Mouse (Mus musculus) urinary bladder, postnatal 36 days (tissue): ENCODE data around the gene Slc3a1.

ENCODE experiments used
- DNase-seq, 2 experiments: peaks; one replicate each; pipeline ENCODE4 v3.0.0; 2022; ENCODE audit warnings: low spot score in 2 of 2, mixed read lengths in 1 of 2

Slc3a1 gene

DNA sequence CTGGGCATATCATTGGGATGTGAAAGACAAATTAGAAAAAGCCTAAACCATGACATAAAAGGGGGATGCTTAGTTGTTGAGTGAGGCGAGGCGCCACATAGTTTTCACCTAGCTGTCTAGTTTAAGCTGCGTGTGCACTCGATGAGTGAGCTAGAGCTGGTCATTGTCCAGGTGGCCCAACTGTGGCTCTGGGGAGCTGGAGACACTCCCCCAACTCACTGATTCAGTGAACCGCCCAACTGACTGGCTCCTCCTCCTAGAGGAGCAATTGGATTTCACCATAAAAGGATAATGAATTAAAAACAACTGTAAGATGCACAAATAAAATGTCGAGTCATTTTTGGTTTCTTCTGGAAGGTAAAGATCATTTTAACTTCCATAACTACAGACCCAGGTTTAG is 60.8 kb downstream of the Slc3a1 start:
- no peak for DNase-seq

DNA sequence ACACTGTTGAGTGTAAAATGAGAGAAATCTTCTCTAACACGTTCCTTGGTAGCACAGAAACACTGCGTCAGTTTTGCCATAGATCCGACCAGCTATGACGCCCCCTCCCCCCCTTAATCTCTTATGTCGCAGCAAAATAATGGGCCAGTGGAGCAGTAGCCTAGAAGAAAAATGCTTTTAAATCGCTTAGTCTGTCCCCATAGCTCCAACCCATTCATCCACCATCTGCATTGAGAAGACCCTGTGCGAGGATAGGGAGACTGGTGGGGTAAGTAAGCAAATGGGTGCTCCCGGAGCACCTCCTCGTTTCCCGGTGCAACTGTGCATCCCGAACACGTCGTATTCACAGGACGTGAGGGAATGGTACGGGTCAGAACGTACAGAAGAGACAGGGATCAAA is 61.4 kb downstream of the Slc3a1 start:
- no peak for DNase-seq

DNA sequence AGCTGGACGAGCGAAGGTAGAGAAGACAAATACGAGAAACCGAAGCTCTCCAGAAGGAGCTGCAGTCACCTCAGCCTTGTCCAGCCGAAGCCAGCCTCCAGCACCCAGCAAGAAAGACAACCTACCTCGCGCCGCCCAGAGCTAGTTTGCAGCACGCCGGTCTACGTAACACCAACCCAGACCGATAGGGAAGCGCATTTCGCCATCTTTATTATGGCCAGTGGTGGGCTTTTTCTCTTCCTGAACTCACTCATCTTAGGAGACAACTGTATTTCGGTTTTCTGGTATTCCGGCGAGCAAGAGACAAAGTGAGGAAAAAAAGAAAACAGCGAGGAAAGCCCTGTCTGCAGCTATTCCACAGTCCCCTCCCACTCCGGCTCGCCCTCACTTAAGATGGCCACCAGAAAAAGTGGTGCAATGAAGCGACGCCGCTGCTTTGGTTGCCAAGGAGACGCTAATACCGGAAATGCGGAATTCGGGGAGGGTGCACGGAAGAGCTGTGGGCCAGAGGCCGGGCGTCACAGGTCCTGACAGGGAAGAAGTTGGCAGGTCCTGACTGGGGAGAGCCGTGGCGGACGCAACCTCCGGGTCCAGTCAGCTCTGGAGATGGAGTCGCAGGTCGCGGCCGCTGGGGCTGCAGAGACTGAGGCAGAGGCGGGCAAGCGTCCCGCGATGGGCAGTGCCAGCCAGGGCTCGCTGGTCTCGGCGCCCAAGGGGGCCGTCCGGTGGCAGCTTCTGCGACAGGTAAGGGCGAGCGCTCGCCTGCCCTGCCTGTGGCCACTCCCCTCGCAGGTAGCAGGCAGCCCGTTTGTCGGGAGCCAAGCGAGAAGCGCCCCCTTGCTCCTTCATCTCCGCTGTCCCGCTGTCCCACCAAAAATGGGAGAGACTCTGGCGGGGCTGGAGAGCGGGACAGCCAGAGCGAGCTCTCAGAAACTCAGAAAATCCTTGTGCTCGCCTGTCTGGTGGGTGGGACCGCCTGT is 62.2 kb downstream of the Slc3a1 start, which contains the start of the genes Prepl and Camkmt:
TSS of gene Prepl (minus strand) at position 122 of the 980 bp plus-strand sequence.
TSS of gene Camkmt (plus strand) at position 433 of the 980 bp plus-strand sequence.
- DNase-seq: peak; percentile 90 to 96

DNA sequence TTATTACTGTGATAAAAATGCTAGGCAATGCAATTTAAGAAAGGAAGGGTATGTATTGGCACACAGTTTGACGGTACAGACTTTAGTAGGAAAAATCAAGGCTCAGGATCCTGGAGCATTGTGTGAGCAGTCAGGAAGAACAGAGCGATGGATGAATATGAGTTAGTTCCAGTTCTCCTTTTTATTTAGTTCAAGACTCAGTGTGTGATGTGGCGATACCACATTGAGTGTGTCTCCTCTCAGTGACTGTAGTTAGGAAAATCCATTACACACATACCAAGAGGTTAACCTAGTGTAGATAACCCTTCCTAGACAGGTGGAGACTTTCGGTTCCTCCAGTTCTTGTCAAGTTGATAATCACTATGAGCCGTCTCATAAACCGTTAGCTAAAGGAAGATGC is 63.6 kb downstream of the Slc3a1 start:
- no peak for DNase-seq

DNA sequence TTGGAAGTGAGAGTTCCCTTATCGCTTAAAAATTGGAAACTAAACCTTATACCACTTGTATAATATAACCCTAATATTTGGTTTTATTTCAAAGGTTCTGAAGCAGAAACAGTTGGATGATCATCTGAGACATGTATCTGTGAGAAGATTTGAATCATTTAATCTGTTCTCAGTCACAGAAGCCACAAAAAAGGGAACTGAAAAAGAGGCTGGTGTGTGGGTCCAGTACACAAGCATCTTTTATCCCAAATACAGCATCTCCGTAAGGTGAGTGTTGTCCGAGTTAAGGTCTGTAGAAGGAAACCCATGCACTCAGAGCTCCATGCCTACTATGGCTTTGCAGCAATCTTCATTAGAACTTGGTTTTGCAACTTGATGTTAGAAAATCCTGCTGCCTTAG is 68.2 kb downstream of the Slc3a1 start:
- no peak for DNase-seq

DNA sequence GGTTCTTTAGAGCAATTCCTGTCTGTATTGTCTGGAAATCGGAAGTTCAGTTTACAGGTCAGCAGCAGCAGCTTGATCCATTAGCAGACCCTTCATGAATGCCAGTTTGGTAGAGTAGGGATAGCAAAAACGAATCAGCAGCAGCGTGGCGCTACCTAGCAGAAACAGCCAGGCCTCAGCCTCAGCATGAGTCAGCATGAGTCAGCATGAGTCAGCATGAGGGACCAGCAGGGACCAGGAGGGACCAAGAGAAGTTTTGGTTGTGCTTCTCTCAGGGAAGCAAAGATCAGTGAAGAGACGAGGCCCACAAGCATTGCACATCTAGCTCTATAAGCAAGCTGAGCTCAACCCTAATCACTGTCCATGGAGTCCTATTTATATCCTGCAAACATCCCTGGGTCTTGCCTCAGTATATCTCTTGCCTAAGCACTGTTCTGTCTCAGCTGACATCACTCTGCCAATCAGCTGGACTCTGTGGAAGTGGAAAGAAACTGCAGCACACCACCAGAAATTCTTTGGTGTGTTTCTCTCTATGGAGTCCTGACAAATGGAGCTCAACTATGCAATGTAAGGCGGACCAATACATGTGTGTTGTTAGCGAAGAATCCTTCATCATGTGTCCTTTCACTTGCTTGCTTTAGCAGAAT is 70.6 kb downstream of the Slc3a1 start:
- no peak for DNase-seq

DNA sequence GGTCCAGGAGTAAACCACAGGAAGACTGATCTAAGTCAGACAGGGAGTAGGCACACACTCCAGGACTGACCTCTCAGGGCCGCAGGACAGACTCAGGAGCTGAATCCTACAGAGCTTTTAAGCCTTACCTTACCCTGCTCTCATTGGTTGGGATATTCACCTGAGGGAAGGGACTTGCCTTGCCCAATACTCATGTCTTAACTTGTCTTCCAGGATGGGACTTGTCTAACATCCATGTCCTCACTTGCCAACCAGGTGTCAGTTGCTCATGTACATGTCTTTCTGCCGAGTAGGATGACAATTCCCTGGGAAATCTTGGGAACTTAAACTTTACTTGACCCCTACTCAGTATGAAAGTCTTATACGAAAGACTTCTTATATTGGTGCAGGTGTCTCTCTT is 72.1 kb downstream of the Slc3a1 start:
- no peak for DNase-seq

DNA sequence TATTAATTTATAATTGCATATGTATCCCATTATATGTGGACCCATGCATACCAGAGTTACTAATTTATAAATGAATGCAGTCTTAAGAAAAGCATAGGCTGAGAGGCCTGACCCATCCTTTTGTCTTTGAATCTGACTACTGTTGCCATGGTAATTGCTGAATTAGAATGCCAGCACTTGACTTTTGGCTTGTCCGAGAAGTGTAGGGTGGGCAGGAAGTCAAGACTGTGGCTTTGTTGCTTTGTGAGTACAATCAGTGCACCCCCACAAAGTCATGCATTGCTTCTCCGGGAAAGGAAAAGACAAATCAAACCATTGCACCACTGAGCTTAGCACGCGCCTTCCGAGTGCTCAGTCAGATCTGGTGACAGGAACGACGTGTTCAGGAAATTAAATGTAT is 73.6 kb downstream of the Slc3a1 start:
- no peak for DNase-seq

DNA sequence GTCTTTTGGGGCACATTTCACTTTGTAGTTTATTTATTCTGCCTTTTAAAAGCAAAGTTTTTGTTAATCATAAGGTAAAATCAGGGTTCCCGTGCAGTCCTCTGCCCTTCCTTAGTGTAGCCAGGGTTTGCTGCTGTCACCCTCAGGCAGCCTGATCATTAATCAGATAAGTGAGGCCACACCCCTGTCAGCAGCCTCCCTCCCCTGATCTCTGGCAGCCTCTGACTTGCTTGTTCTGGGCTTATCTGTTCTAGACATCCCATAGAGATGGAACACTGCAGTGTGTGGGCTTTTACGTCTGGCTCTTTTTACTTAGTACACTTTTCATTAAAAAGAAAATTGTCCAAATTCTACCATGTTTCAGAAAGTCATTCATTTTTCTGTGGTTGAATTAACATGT is 75.1 kb downstream of the Slc3a1 start:
- DNase-seq: peak in 1 of 2 experiments; percentile 3

DNA sequence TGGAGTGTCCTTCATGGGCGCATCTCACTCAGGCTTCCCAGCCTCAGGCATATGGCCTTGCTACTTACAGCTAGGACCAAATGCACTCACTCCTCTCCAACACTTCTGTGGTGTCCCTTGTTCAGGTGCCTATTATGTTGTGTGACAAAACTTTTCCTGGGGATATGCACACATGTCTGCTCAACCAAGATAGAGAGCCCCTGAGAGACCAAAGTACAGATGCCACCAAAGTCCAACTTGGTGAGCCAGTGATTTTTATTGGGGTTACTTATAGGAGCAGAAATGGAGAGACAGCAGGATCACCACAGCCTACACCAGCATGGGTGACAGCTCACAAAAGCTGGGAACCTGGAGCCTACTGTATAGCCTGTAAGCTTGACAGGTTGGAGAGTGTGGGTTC is 82.5 kb downstream of the Slc3a1 start:
- no peak for DNase-seq

DNA sequence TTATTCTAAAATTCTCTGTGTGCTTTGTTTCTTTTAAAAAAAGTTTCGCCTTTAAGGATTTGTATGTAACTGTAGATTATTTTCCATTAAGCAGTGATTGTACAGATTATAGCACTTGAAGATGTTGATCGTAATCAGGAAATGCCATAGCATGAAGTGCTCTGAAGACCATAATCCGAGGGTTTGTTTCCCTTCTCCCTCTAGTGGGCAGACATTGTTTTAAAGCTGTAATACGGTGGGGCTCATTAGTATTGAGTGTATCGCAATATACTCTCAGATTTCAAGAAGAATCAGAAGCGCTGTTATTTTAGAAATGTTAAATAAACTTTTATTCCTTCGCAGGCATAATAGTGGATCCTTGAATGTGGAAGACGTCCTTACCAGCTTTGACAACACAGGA is 85.3 kb downstream of the Slc3a1 start:
- no peak for DNase-seq
